Mouse (Mus musculus): ENCODE data around the gene Smarcd3. TPM values are rescaled to one million over a fixed set of nuclear protein-coding genes. Genes with fewer than 3 reads are reported as not detected.

The Smarcd3 gene
- polyA plus RNA-seq (2014; fragmentation: Nextera tagmentation; extraction: Ambion mirVana): 46.2 and 47.1 TPM in 2 replicates

- peak within 1 kb of the TSS; percentile 64 for H3K9ac ChIP-seq (replicated peaks; ENCODE audit: low read length)
- H3K36me3 ChIP-seq (replicated peaks; ENCODE audit: control insufficient read depth, insufficient read depth, low read depth, low read length): no peaks in the 10 kb centered on the region
- WGBS: 4% methylated on average over 31 of the region's 37 CpGs
- peaks cover 6% of the 10 kb centered on the region; the same call in 1 of the 2 replicates for H3K27me3 ChIP-seq (ENCODE audit: control insufficient read depth, insufficient read depth, low read length)
- peak; percentile 80 for DNase-seq (ENCODE audit: low spot score)
- H3K4me2 ChIP-seq (ENCODE audit: low read depth, low read length): peak within 1 kb of the TSS; percentile 87
- no peaks in the 10 kb centered on the region for H3K9me3 ChIP-seq (replicated peaks; ENCODE audit: control insufficient read depth, low read length)
- H3K4me3 ChIP-seq (ENCODE audit: low read depth, low read length): peak within 1 kb of the TSS; percentile 48
- ATAC-seq (replicated peaks; ENCODE audit: insufficient number of reproducible peaks, low FRiP score, low TSS enrichment, low read depth): peak; percentile 54
- H3K4me1 ChIP-seq (ENCODE audit: control insufficient read depth, insufficient read depth, low read length): no peaks in the 10 kb centered on the region; the same call in 1 of the 2 replicates
- no peak within 1 kb of the TSS for H3K27ac ChIP-seq (replicated peaks; ENCODE audit: low read depth, low read length)
Measured at GRCm38 (mm10) chr5:24623986-24624821, at the start of gene Smarcd3. Smarcd3 (minus strand) TSS chr5:24624411.

- no peaks in the 10 kb centered on the region for H3K9me3 ChIP-seq (replicated peaks; ENCODE audit: control insufficient read depth, low read length)
- H3K4me1 ChIP-seq (ENCODE audit: control insufficient read depth, insufficient read depth, low read length): no peaks in the 10 kb centered on the region
- WGBS: 82% methylated on average over 6 of the region's 6 CpGs
Measured at GRCm38 (mm10) chr5:24661457-24661856, 37.2 kb upstream of the Smarcd3 start.

GRCm38 (mm10) chr5:24659708-24660423, 35.7 kb upstream of the Smarcd3 start:
- no peaks in the 10 kb centered on the region for H3K9me3 ChIP-seq (replicated peaks; ENCODE audit: control insufficient read depth, low read length)
- DNase-seq (ENCODE audit: low spot score) (no peak), ATAC-seq (replicated peaks; ENCODE audit: insufficient number of reproducible peaks, low FRiP score, low TSS enrichment, low read depth) (no peak)
- no peaks in the 10 kb centered on the region for H3K36me3 ChIP-seq (replicated peaks; ENCODE audit: control insufficient read depth, insufficient read depth, low read depth, low read length)
- H3K9ac ChIP-seq (replicated peaks; ENCODE audit: low read length): no peak overlapping the region
- no peak overlapping the region for H3K4me2 ChIP-seq (ENCODE audit: low read depth, low read length)
- no peaks in the 10 kb centered on the region for H3K4me1 ChIP-seq (ENCODE audit: control insufficient read depth, insufficient read depth, low read length)
- WGBS: 76% methylated on average over 4 of the region's 4 CpGs
- H3K27ac ChIP-seq (replicated peaks; ENCODE audit: low read depth, low read length): no peak overlapping the region
- H3K27me3 ChIP-seq (ENCODE audit: control insufficient read depth, insufficient read depth, low read length): no peaks in the 10 kb centered on the region
- no peak overlapping the region for H3K4me3 ChIP-seq (ENCODE audit: low read depth, low read length)

More at GRCm38 (mm10) chr5:24661457-24661856, 37.2 kb upstream of the Smarcd3 start:
- H3K27me3 ChIP-seq (ENCODE audit: control insufficient read depth, insufficient read depth, low read length): no peaks in the 10 kb centered on the region
- H3K4me3 ChIP-seq (ENCODE audit: low read depth, low read length): no peak overlapping the region
- no peak overlapping the region for H3K27ac ChIP-seq (replicated peaks; ENCODE audit: low read depth, low read length)
- DNase-seq (ENCODE audit: low spot score): no peak
- H3K9ac ChIP-seq (replicated peaks; ENCODE audit: low read length): no peak overlapping the region
- H3K4me2 ChIP-seq (ENCODE audit: low read depth, low read length): no peak overlapping the region
- no peak for ATAC-seq (replicated peaks; ENCODE audit: insufficient number of reproducible peaks, low FRiP score, low TSS enrichment, low read depth)
- H3K36me3 ChIP-seq (replicated peaks; ENCODE audit: control insufficient read depth, insufficient read depth, low read depth, low read length): no peaks in the 10 kb centered on the region

GRCm38 (mm10) chr5:24657113-24657512, 32.9 kb upstream of the Smarcd3 start:
- ATAC-seq (replicated peaks; ENCODE audit: insufficient number of reproducible peaks, low FRiP score, low TSS enrichment, low read depth): no peak
- no peak overlapping the region for H3K27ac ChIP-seq (replicated peaks; ENCODE audit: low read depth, low read length)
- no peak overlapping the region for H3K9ac ChIP-seq (replicated peaks; ENCODE audit: low read length)
- no peak overlapping the region for H3K4me2 ChIP-seq (ENCODE audit: low read depth, low read length)
- H3K9me3 ChIP-seq (replicated peaks; ENCODE audit: control insufficient read depth, low read length): no peaks in the 10 kb centered on the region
- no peaks in the 10 kb centered on the region for H3K36me3 ChIP-seq (replicated peaks; ENCODE audit: control insufficient read depth, insufficient read depth, low read depth, low read length)
- WGBS: 59% methylated on average over 2 of the region's 2 CpGs
- no peaks in the 10 kb centered on the region for H3K27me3 ChIP-seq (ENCODE audit: control insufficient read depth, insufficient read depth, low read length)
- no peak overlapping the region for H3K4me3 ChIP-seq (ENCODE audit: low read depth, low read length)
- no peak for DNase-seq (ENCODE audit: low spot score)
- H3K4me1 ChIP-seq (ENCODE audit: control insufficient read depth, insufficient read depth, low read length): no peaks in the 10 kb centered on the region

GRCm38 (mm10) chr5:24654491-24654890, 30.3 kb upstream of the Smarcd3 start:
- no peak overlapping the region for H3K9ac ChIP-seq (replicated peaks; ENCODE audit: low read length)
- H3K27me3 ChIP-seq (ENCODE audit: control insufficient read depth, insufficient read depth, low read length): no peaks in the 10 kb centered on the region
- H3K4me3 ChIP-seq (ENCODE audit: low read depth, low read length): no peak overlapping the region
- 84% methylated on average over 6 of the region's 6 CpGs for WGBS
- H3K4me2 ChIP-seq (ENCODE audit: low read depth, low read length): no peak overlapping the region
- no peaks in the 10 kb centered on the region for H3K9me3 ChIP-seq (replicated peaks; ENCODE audit: control insufficient read depth, low read length)
- H3K4me1 ChIP-seq (ENCODE audit: control insufficient read depth, insufficient read depth, low read length): no peaks in the 10 kb centered on the region
- no peak overlapping the region for H3K27ac ChIP-seq (replicated peaks; ENCODE audit: low read depth, low read length)
- no peak for DNase-seq (ENCODE audit: low spot score)
- no peaks in the 10 kb centered on the region for H3K36me3 ChIP-seq (replicated peaks; ENCODE audit: control insufficient read depth, insufficient read depth, low read depth, low read length)
- ATAC-seq (replicated peaks; ENCODE audit: insufficient number of reproducible peaks, low FRiP score, low TSS enrichment, low read depth): no peak

GRCm38 (mm10) chr5:24652780-24653179, 28.6 kb upstream of the Smarcd3 start:
- Histone ChIP-seq H3K27ac (replicated peaks; ENCODE audit: low read depth, low read length) (no peak overlapping the region), H3K4me2 (ENCODE audit: low read depth, low read length) (no peak overlapping the region), H3K4me3 (ENCODE audit: low read depth, low read length) (no peak overlapping the region), H3K36me3 (replicated peaks; ENCODE audit: control insufficient read depth, insufficient read depth, low read depth, low read length) (no peaks in the 10 kb centered on the region), H3K9ac (replicated peaks; ENCODE audit: low read length) (no peak overlapping the region), H3K27me3 (ENCODE audit: control insufficient read depth, insufficient read depth, low read length) (no peaks in the 10 kb centered on the region), H3K4me1 (ENCODE audit: control insufficient read depth, insufficient read depth, low read length) (no peaks in the 10 kb centered on the region), H3K9me3 (replicated peaks; ENCODE audit: control insufficient read depth, low read length) (no peaks in the 10 kb centered on the region)
- DNase-seq (ENCODE audit: low spot score): no peak
- ATAC-seq (replicated peaks; ENCODE audit: insufficient number of reproducible peaks, low FRiP score, low TSS enrichment, low read depth): 0 out of 2 replicates have a peak, but pooled peaks have one; percentile 33
- WGBS: 94% methylated on average over 5 of the region's 5 CpGs

- H3K4me3 ChIP-seq (ENCODE audit: low read depth, low read length): no peak overlapping the region
- H3K36me3 ChIP-seq (replicated peaks; ENCODE audit: control insufficient read depth, insufficient read depth, low read depth, low read length): no peaks in the 10 kb centered on the region
- 0 out of 2 replicates have a peak overlapping the region, but pooled peaks have one; percentile 14 for H3K9ac ChIP-seq (replicated peaks; ENCODE audit: low read length)
- H3K4me1 ChIP-seq (ENCODE audit: control insufficient read depth, insufficient read depth, low read length): no peaks in the 10 kb centered on the region
- H3K27ac ChIP-seq (replicated peaks; ENCODE audit: low read depth, low read length): no peak overlapping the region
- no peaks in the 10 kb centered on the region for H3K9me3 ChIP-seq (replicated peaks; ENCODE audit: control insufficient read depth, low read length)
- no peak overlapping the region for H3K4me2 ChIP-seq (ENCODE audit: low read depth, low read length)
- H3K27me3 ChIP-seq (ENCODE audit: control insufficient read depth, insufficient read depth, low read length): no peaks in the 10 kb centered on the region
- ATAC-seq (replicated peaks; ENCODE audit: insufficient number of reproducible peaks, low FRiP score, low TSS enrichment, low read depth): peak; percentile 51; the same call in 1 of the 2 replicates
- WGBS: 28% methylated on average over 25 of the region's 25 CpGs
- DNase-seq (ENCODE audit: low spot score): peak; percentile 88
Measured at GRCm38 (mm10) chr5:24651768-24652752, 27.8 kb upstream of the Smarcd3 start.
